Mouse (Mus musculus) B cell, adult 62 days (primary cell): ENCODE results near the gene Zyg11b. TPM values are rescaled to one million over a fixed set of nuclear protein-coding genes. Genes with fewer than 3 reads are reported as not detected.

Source experiments
- total RNA-seq: library from RNA; stranded (reverse); gene quantifications from 4 replicates; pipeline ENCODE4 v1.2.4, GENCODE M21; 2023

Gene Zyg11b
- total RNA-seq = 37.2 to 40.1 TPM (median 38.3 TPM) in 4 replicates

GRCm38 (mm10) chr4:108300670-108301373 is at the start of gene Zyg11b:
TSS of gene Zyg11b (minus strand) at chr4:108301096.

DNA sequence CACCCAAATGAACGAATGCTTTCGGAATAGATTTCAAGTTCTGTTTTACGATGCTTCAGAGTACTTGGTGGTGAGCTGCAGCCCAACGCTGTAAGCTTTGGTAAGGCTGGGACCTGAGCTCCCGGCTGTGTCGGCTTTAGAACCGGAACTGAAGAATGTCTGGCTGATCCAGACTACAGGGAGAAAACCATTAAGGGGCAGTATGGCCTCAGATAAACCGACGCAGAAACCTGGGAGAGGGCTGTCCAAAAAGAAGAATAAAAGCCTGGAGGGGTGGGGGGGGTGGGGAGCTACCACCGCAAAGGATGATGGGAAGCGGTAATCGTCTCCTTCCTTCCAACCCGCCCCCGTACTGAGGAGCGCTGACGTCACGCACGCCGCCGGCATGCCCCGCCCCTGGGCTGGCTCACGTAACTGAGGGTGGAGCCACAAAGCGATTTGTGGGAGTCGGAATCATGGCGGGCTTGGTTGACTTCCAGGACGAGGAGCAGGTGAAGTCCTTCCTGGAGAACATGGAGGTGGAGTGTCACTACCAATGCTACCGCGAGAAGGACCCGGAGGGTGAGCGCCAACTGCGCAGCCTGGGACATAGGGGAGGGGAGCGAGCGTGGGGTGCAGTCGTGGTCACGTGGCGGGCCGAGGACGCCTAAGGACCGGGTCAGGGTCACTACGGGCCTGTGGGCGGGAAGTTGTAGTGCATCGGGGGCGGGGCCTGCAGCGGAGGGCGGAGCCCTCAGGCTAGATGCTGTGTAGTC is 27.0 kb upstream of the Zyg11b start, which contains the start of gene Coa7:
Gene Coa7 (plus strand): TSS at position 411 of the 755 bp plus-strand sequence.

GRCm38 (mm10) chr4:108217332-108218179 is 83.3 kb downstream of the Zyg11b start, which contains the start of gene Zyg11a:
TSS of gene Zyg11a (minus strand) at chr4:108218048.

Other genes starting within 250 kb of the Zyg11b start
- gene Podn, start 204.7 kb downstream of the Zyg11b start, total RNA-seq = 0.30 to 1.2 TPM (median 0.31 TPM) in 3 of 4 replicates, not detected in the other
- gene Scp2, start 156.1 kb downstream of the Zyg11b start, total RNA-seq = 82.7 to 104 TPM (median 90.8 TPM) in 4 replicates
- gene Echdc2, start 135.7 kb downstream of the Zyg11b start, total RNA-seq = not detected in 4 replicates
- not detected in 4 replicates for gene Zyg11a, start 83.0 kb downstream of the Zyg11b start, total RNA-seq
- gene Coa7, start 27.0 kb upstream of the Zyg11b start, total RNA-seq = 21.8 to 24.9 TPM (median 23.7 TPM) in 4 replicates
- gene Shisal2a, start 82.3 kb upstream of the Zyg11b start, total RNA-seq = not detected in 4 replicates
- gene Gpx7, start 105.9 kb upstream of the Zyg11b start, total RNA-seq = 0.75 to 3.1 TPM (median 1.6 TPM) in 4 replicates
- 288 to 331 TPM (median 307 TPM) in 4 replicates for gene Tut4, start 158.3 kb upstream of the Zyg11b start, total RNA-seq